Mouse (Mus musculus) forebrain, embryonic 16.5 days (tissue): ENCODE data around the gene Zfp418. TPM values are rescaled to one million over a fixed set of nuclear protein-coding genes. Genes with fewer than 3 reads are reported as not detected.
"Not testable (repeated sequence)": the region's sequence is repeated elsewhere in the genome, so short reads cannot be mapped to it uniquely, and the experiment has no call there.

Experiments used
- ATAC-seq: fragments of 200-750 bp; cut with Nextera tagmentation; 2 replicates; pipeline ENCODE4 v1.8.0; 2017; ENCODE audit warnings: mild to moderate bottlenecking, moderate library complexity
- H3K27ac ChIP-seq: fragments of 300-500 bp; sonication (generic); 2 replicates; pipeline ENCODE4 v1.5.1; 2014; ENCODE audit warnings: low read length, control low read depth
- H3K27me3 ChIP-seq: fragments of 300-500 bp; sonication (generic); replicated peaks from 2 replicates; pipeline ENCODE4 v1.6.1; 2014; ENCODE audit warnings: low read length; ENCODE audit not compliant: control insufficient read depth, insufficient read depth
- H3K36me3 ChIP-seq: fragments of 300-500 bp; sonication (generic); 2 replicates; pipeline ENCODE4 v1.6.1; 2014; ENCODE audit not compliant: control insufficient read depth, insufficient read depth
- H3K4me1 ChIP-seq: fragments of 300-500 bp; sonication (generic); replicated peaks from 2 replicates; pipeline ENCODE4 v1.6.1; 2014; ENCODE audit warnings: low read length; ENCODE audit not compliant: control insufficient read depth, insufficient read depth
- H3K4me2 ChIP-seq: fragments of 300-500 bp; sonication (generic); 2 replicates; pipeline ENCODE4 v1.6.1; 2014; ENCODE audit warnings: mild to moderate bottlenecking, low read length, control low read depth
- H3K4me3 ChIP-seq: fragments of 300-500 bp; sonication (generic); replicated peaks from 2 replicates; pipeline ENCODE4 v1.5.1; 2014; ENCODE audit warnings: mild to moderate bottlenecking, low read length, control low read depth
- H3K9ac ChIP-seq: fragments of 300-500 bp; sonication (generic); replicated peaks from 2 replicates; pipeline ENCODE4 v1.6.1; 2014; ENCODE audit warnings: low read depth, low read length, control low read depth
- H3K9me3 ChIP-seq: fragments of 300-500 bp; sonication (generic); 2 replicates; pipeline ENCODE4 v1.6.1; 2016; ENCODE audit warnings: low read length; ENCODE audit not compliant: control insufficient read depth
- WGBS: fragments of 180-500 bp; shearing (Covaris S2); extraction: QIAGEN DNeasy Blood & Tissue Kit; methylation state at CpG from one replicate; pipeline ENCODE4 v1.1.7; 2014; 5-methylcytosine and 5-hydroxymethylcytosine counted together
- polyA plus RNA-seq: library from polyadenylated mRNA; unstranded; fragments of >200 nt; fragmentation: Nextera tagmentation; extraction: Ambion mirVana; gene quantifications from 2 replicates; pipeline ENCODE4 v1.2.1, GENCODE M21; 2015

Gene Zfp418
- polyA plus RNA-seq, 1 experiment from 2014 or later, result 3.5 TPM

- 38% methylated on average over 13 of the region's 13 CpGs for WGBS
These were observed 16.5 kb downstream of the Zfp418 start for GRCm38 (mm10) chr7:7187417-7188190.

GRCm38 (mm10) chr7:7188191-7188942 is 17.2 kb downstream of the Zfp418 start:
- H3K27ac ChIP-seq, result no peak overlapping the region
- peak overlapping the region; percentile 46 for H3K9ac ChIP-seq
- WGBS, result 12% methylated on average over 18 of the region's 18 CpGs
- H3K4me3 ChIP-seq, result peak overlapping the region; percentile 64
- no peaks in the 10 kb centered on the region; the same call in 1 of the 2 replicates for H3K36me3 ChIP-seq
- H3K4me2 ChIP-seq, result peak overlapping the region; percentile 50
- no peaks in the 10 kb centered on the region for H3K27me3 ChIP-seq
- peak; percentile 97 for ATAC-seq
- H3K9me3 ChIP-seq, result no peaks in the 10 kb centered on the region
- H3K4me1 ChIP-seq, result no peaks in the 10 kb centered on the region

More at GRCm38 (mm10) chr7:7187417-7188190, 16.5 kb downstream of the Zfp418 start:
- Histone ChIP-seq H3K27ac (no peak overlapping the region), H3K36me3 (peaks cover 3% of the 10 kb centered on the region; the same call in 1 of the 2 replicates), H3K27me3 (no peaks in the 10 kb centered on the region), H3K4me1 (no peaks in the 10 kb centered on the region), H3K9me3 (no peaks in the 10 kb centered on the region), H3K4me2 (peak overlapping the region; percentile 50), H3K9ac (no peak overlapping the region; the same call in 1 of the 2 replicates), H3K4me3 (peak overlapping the region; percentile 64)
- ATAC-seq, result peak; percentile 63

DNA sequence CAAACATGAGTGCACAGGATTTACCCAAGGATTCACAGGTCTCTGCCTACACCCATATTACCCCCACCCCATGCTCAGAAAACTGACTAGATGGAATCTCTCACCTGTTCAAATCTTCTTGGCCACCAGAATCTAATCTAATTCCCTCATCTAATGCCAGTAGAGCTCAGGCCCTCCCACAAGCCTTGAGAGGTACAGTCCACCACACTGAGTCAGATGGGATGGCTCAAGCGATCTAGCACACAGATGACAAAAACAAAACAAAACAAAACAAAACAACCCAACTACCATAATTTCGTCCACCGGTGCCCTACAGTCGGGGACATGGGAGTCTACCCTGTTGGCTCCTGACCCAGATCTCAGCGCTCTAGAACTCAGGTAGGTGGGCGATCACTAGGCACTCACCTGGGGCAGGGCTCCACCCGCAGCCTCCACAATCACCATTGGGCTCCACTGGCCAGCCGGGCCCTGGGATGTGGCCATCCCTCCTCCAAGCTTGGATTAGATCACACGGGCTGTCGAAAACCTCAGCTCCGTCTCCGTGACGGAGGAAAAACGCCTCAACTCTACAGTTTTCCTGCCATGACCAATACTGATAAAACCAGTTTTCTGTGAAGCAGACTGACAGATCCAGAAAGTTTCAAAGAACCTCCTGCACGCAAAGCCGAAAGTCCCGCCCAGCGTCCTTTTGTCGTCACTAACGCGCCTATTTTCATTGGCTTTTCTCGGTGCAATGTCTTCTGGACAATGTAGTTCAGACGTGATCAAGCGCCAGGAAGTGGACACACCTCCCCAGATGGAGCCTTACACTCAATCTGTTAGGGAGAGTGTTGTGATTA is 38.4 kb downstream of the Zfp418 start, which contains the start of gene Zfp772:
Zfp772 (minus strand) TSS at position 686 of the 839 bp plus-strand sequence.
- Histone ChIP-seq H3K4me2 (peak within 1 kb of the TSS; percentile 59), H3K9ac (peak within 1 kb of the TSS; percentile 42; the same call in 1 of the 2 replicates), H3K4me3 (peak within 1 kb of the TSS; percentile 49)
- H3K9me3 ChIP-seq, H3K4me1 ChIP-seq, H3K27ac ChIP-seq, H3K27me3 ChIP-seq, H3K36me3 ChIP-seq: not testable (repeated sequence)
- ATAC-seq, result 0 out of 2 replicates have a peak, but pooled peaks have one; percentile 47
- 1% methylated on average over 24 of the region's 24 CpGs for WGBS

Other genes with a start within 250 kb of the Zfp418 start
- not detected in 2 replicates for gene Aurkc, start 176.0 kb upstream of the Zfp418 start, polyA plus RNA-seq
- 30.2 and 30.5 TPM in 2 replicates for gene Zfp954, start 49.8 kb upstream of the Zfp418 start, polyA plus RNA-seq
- gene Zfp773, start 34.6 kb upstream of the Zfp418 start, polyA plus RNA-seq, result 18.8 and 19.8 TPM in 2 replicates
- gene Zfp772, start 38.7 kb downstream of the Zfp418 start, polyA plus RNA-seq, result 9.8 and 10.6 TPM in 2 replicates
- 0.76 and 2.3 TPM in 2 replicates for gene Vmn2r29, start 76.0 kb downstream of the Zfp418 start, polyA plus RNA-seq
- gene Gm45844, start 107.0 kb downstream of the Zfp418 start, polyA plus RNA-seq, result 8.6 and 10.4 TPM in 2 replicates
- 202 and 213 TPM in 2 replicates for gene Clcn4, start 129.5 kb downstream of the Zfp418 start, polyA plus RNA-seq
- not detected in 2 replicates for gene Vmn2r30, start 166.3 kb downstream of the Zfp418 start, polyA plus RNA-seq
- gene Gm45783, start 203.2 kb downstream of the Zfp418 start, polyA plus RNA-seq, result not detected in 2 replicates
- not detected in 2 replicates for gene Vmn2r31, start 228.4 kb downstream of the Zfp418 start, polyA plus RNA-seq